In the genomic region with DNA sequence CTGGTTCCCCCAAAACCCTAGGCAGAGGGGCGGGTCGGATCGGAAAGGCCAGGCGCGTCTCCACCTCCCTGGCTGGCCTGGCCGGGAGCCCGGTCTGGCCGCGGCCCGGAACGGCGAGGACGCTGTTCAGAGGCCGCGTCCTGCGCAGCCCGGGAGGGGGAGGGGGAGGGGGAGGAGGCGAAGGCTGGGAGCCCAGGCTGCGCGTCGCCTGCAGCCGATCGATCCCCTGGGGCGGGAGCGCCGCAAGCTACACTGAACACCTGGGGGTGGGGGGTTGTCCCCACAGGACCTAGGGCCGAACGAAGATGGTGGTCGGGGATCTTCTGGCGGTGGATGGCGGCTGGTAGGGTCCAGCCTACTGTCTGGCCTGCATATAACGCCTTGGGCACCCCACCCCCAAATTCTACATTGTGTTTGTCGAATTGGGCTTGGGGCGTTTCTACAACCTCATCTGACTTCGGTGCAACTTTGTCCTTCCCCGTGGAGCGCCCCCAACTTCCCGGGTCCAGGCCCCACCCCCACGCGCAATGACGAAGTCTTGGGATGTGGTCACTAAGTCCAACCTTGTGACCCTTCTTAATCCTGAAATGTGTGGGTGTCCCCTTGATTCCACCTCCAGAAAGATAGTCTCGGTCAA, we compare ENCODE assay signal across 9 mouse cellular contexts. TPM values are rescaled to one million over a fixed set of nuclear protein-coding genes. Genes with fewer than 3 reads are reported as not detected.
A peak's percentile ranks its signal among the peaks of the same experiment; 100 is the strongest.
DNase-seq lines count a peak whose midpoint lies in the region; ATAC-seq and TF ChIP-seq lines count a peak whose summit lies in the region.
"Had no signal": no experiment of that assay in that cellular context is flagged by ENCODE, and none has a peak within 500 bp of the region (broad histone marks: within the 10 kb centered on the region; RNA-seq: fewer than 3 reads in every experiment).

No protein-coding gene starts in this region.

- no peaks in the 10 kb centered on the region for H3K9me3 ChIP-seq in heart, postnatal 0 days (replicated peaks; ENCODE audit: control insufficient read depth, low read length)
- H3K9me3 ChIP-seq in megakaryocyte, embryonic 14.5 days, result no peaks in the 10 kb centered on the region

- peak overlapping the region; percentile 50 for H3K4me3 ChIP-seq in heart, postnatal 0 days (ENCODE audit: low read depth, low read length)
- H3K4me3 ChIP-seq in megakaryocyte, embryonic 14.5 days (replicated peaks), result peak overlapping the region; percentile 88
- peak overlapping the region; percentile 76 for H3K4me3 ChIP-seq in testis, adult 2 months (ENCODE audit: control insufficient read depth, low read depth, low read length)

- peaks cover 35% of the 10 kb centered on the region for H3K27me3 ChIP-seq in heart, postnatal 0 days (ENCODE audit: control insufficient read depth, insufficient read depth, low read length)
- peaks cover 91% of the 10 kb centered on the region for H3K27me3 ChIP-seq in megakaryocyte, embryonic 14.5 days (replicated peaks)
- H3K27me3 ChIP-seq in testis, adult 2 months (ENCODE audit: control insufficient read depth, insufficient read depth, low read length), result peaks cover 2% of the 10 kb centered on the region; the same call in 1 of the 2 replicates

- no peaks in the 10 kb centered on the region for H3K36me3 ChIP-seq in heart, postnatal 0 days (replicated peaks; ENCODE audit: control insufficient read depth, insufficient read depth, low read length)
- no peaks in the 10 kb centered on the region for H3K36me3 ChIP-seq in megakaryocyte, embryonic 14.5 days (replicated peaks; ENCODE audit: low read length)
- no peaks in the 10 kb centered on the region for H3K36me3 ChIP-seq in testis, adult 2 months (ENCODE audit: control insufficient read depth, insufficient read depth, low read length)
- H3K36me3 ChIP-seq: G1E had no signal

- no peak overlapping the region for H3K27ac ChIP-seq in heart, postnatal 0 days (ENCODE audit: low read depth)
- peak overlapping the region; percentile 49; the same call in 1 of the 2 replicates for H3K27ac ChIP-seq in testis, adult 2 months (ENCODE audit: control insufficient read depth, insufficient read depth, low read depth, low read length)

- DNase-seq in layer of hippocampus, adult 11-12 months (ENCODE audit: low spot score), result peak; percentile 33
- DNase-seq in layer of hippocampus, adult 8-10 months (ENCODE audit: low spot score in 2 of 2), result no peak
- peak; percentile 91 for DNase-seq in adrenal gland, postnatal 14 days
- DNase-seq in heart, postnatal 0 days (ENCODE audit: low spot score), result peak; percentile 55
- DNase-seq in kidney, postnatal 25 days, result peak; percentile 82 to 93

- ATAC-seq in erythroblast, adult 5-6 weeks (replicated peaks; ENCODE audit: low FRiP score, poor library complexity, severe bottlenecking), result 0 out of 2 replicates have a peak, but pooled peaks have one; percentile 6
- peak; percentile 59 for ATAC-seq in heart, postnatal 0 days (ENCODE audit: insufficient read depth, low read depth)

- no peak for TF ChIP-seq POLR2A in testis, adult 2 months (IDR thresholded peaks at IDR 0.05; ENCODE audit: control insufficient read depth, low read depth, low read length)

- H3K4me2 ChIP-seq in heart, postnatal 0 days (ENCODE audit: low read depth, low read length), result peak overlapping the region; percentile 86

- peaks cover 14% of the 10 kb centered on the region for H3K4me1 ChIP-seq in heart, postnatal 0 days (ENCODE audit: control insufficient read depth, insufficient read depth)
- peaks cover 53% of the 10 kb centered on the region for H3K4me1 ChIP-seq in megakaryocyte, embryonic 14.5 days
- peaks cover 44% of the 10 kb centered on the region for H3K4me1 ChIP-seq in testis, adult 2 months (ENCODE audit: control insufficient read depth, insufficient read depth, low read length)

- TF ChIP-seq EP300 in heart, postnatal 0 days (IDR thresholded peaks at IDR 0.05; ENCODE audit: low read depth), result no peak

- peak overlapping the region; percentile 27 for H3K9ac ChIP-seq in heart, postnatal 0 days (replicated peaks; ENCODE audit: low read depth, low read length)

- WGBS in heart, postnatal 0 days, result 2% methylated on average over 41 of the region's 42 CpGs

- no peak for TF ChIP-seq CTCF in heart, postnatal 0 days (IDR thresholded peaks at IDR 0.05; ENCODE audit: low read depth)
- no peak for TF ChIP-seq CTCF in testis, adult 2 months (IDR thresholded peaks at IDR 0.05; ENCODE audit: control insufficient read depth, insufficient read depth, insufficient replicate concordance, low read depth, low read length)

RNA-seq across cellular contexts. Expression of a gene that starts 5.1 kb away (rescaled TPM):
- total RNA-seq in layer of hippocampus, adult 8-10 months (2022), result 10 to 100 TPM; 40.7 to 47.2 (median 44.0) TPM
- 105 and 156 TPM in 2 replicates for total RNA-seq in adrenal gland, postnatal 14 days (2021)
- 4.8 and 7.7 TPM in 2 replicates for total RNA-seq in erythroblast, adult 5-6 weeks (2015; ENCODE audit: low replicate concordance)
- 4.3 and 9.4 TPM in 2 replicates for total RNA-seq in erythroblast, adult 5-6 weeks (2017; ENCODE audit: low replicate concordance)
- total RNA-seq in heart, postnatal 0 days (2014; rRNA removed; ENCODE audit: low replicate concordance), result 12.1 and 23.1 TPM in 2 replicates
- polyA plus RNA-seq in heart, postnatal 0 days (2015; fragmentation: Nextera tagmentation; extraction: Ambion mirVana), result 6.8 and 8.2 TPM in 2 replicates
- 49.2 and 111 TPM in 2 replicates for polyA plus RNA-seq in megakaryocyte, embryonic 14.5 days (2012; ENCODE audit: insufficient read depth, low replicate concordance)
- 3.3 and 3.8 TPM in 2 replicates for polyA plus RNA-seq in testis, adult 2 months (2012; rRNA removed)
- total RNA-seq: G1E had no signal

RNA-seq across cellular contexts. Expression of a gene that starts 50.3 kb away (rescaled TPM):
- 10 to 100 TPM in 2 of 4 experiments, 1 to 10 TPM in 2; 6.9 to 11.9 (median 9.6) TPM for total RNA-seq in layer of hippocampus, adult 8-10 months (2022)
- total RNA-seq in adrenal gland, postnatal 14 days (2021), result 13.1 and 16.7 TPM in 2 replicates
- 0.38 and 0.42 TPM in 2 replicates for total RNA-seq in erythroblast, adult 5-6 weeks (2015; ENCODE audit: low replicate concordance)
- total RNA-seq in erythroblast, adult 5-6 weeks (2017; ENCODE audit: low replicate concordance), result 0.70 and 1.4 TPM in 2 replicates
- 1.6 and 3.2 TPM in 2 replicates for total RNA-seq in heart, postnatal 0 days (2014; rRNA removed; ENCODE audit: low replicate concordance)
- 5.1 and 7.0 TPM in 2 replicates for polyA plus RNA-seq in heart, postnatal 0 days (2015; fragmentation: Nextera tagmentation; extraction: Ambion mirVana)
- 2.7 and 7.4 TPM in 2 replicates for polyA plus RNA-seq in megakaryocyte, embryonic 14.5 days (2012; ENCODE audit: insufficient read depth, low replicate concordance)
- polyA plus RNA-seq in testis, adult 2 months (2012; rRNA removed), result 0.53 and 0.79 TPM in 2 replicates
- total RNA-seq: G1E had no signal
- polyA plus RNA-seq: G1E had no signal

Comparison
In these comparisons a context has a peak if more than half of its experiments do, and no peak if none do; other contexts are left out.
1. DNase-seq: peak in layer of hippocampus, adult 11-12 months (single experiment), adrenal gland, postnatal 14 days (single experiment), heart, postnatal 0 days (single experiment) and kidney, postnatal 25 days (2 of 2); none in layer of hippocampus, adult 8-10 months (0 of 2).
2. Peak in every context shown above with its lines, with median percentiles within 50 percentile points of each other: H3K4me3 ChIP-seq.